Mouse (Mus musculus) forebrain, embryonic 10.5 days (tissue): ENCODE results near the gene Rnf214. TPM values are rescaled to one million over a fixed set of nuclear protein-coding genes. Genes with fewer than 3 reads are reported as not detected.
A peak's percentile ranks its signal among the peaks of the same experiment; 100 is the strongest.

Source experiments
- DNase-seq: peaks from one replicate; pipeline ENCODE4 v3.0.0-alpha.2; 2017; ENCODE audit warnings: low spot score; ENCODE audit errors: extremely low spot score
- H3K27ac ChIP-seq: fragments of 300-500 bp; sonication (generic); 2 replicates; pipeline ENCODE4 v1.5.1; 2016; ENCODE audit warnings: mild to moderate bottlenecking
- H3K27me3 ChIP-seq: fragments of 300-500 bp; sonication (generic); 2 replicates; pipeline ENCODE4 v1.6.1; 2016; ENCODE audit warnings: mild to moderate bottlenecking; ENCODE audit not compliant: poor library complexity, severe bottlenecking
- H3K36me3 ChIP-seq: fragments of 300-500 bp; sonication (generic); replicated peaks from 2 replicates; pipeline ENCODE4 v1.6.1; 2016; ENCODE audit warnings: mild to moderate bottlenecking, moderate library complexity
- H3K4me1 ChIP-seq: fragments of 300-500 bp; sonication (generic); 2 replicates; pipeline ENCODE4 v1.6.1; 2016
- H3K4me3 ChIP-seq: fragments of 300-500 bp; sonication (generic); 2 replicates; pipeline ENCODE4 v1.5.1; 2016; ENCODE audit warnings: mild to moderate bottlenecking, moderate library complexity
- H3K9me3 ChIP-seq: fragments of 300-500 bp; sonication (generic); 2 replicates; pipeline ENCODE4 v1.6.1; 2016; ENCODE audit warnings: mild to moderate bottlenecking, moderate library complexity
- WGBS: fragments of 180-500 bp; shearing (Covaris S2); methylation state at CpG from one replicate; pipeline ENCODE4 v1.1.7; 2016; 5-methylcytosine and 5-hydroxymethylcytosine counted together
- polyA plus RNA-seq: library from polyadenylated mRNA; unstranded; fragments of >200 nt; fragmentation: Nextera tagmentation; extraction: Ambion mirVana; gene quantifications from 2 replicates; pipeline ENCODE4 v1.2.1, GENCODE M21; 2016

The Rnf214 gene
- polyA plus RNA-seq: 57.9 and 65.5 TPM in 2 replicates

DNA sequence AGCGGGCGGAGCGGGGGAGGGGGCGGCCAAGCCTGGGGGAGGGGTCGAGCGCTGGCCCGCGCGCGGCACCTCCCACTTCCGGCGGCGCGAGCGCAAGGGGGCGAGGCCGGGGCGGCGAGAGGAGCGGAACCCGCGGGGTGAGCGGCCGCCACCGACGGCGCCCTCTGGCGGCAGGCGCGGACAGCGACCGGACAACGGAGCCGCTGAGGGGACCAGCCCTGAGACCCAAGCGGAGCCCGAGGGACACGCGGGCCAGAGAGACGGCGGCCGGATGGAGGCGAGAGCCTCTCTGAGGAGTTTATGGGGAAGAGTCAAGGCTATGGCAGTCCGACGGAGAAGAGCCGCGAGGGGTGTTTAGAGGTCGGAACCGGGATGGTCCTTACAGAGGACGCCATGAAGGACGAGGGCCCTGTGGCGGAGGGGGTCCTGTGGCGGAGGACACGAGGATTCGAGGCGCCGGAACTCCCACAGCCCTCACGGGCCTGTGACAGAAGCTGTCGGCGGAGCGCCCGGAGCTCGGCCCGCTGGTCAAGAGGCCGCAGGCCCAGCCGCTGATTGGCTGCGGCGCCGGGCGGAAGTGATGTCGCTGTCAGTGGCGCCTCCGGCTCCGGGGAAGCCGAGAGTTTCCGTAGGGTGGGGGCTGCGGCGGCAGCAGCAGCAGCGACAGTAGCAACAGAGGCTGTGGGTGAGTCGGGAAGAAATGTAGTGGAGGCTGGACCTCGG, at the start of gene Rnf214, which contains the start of gene Pcsk7:
TSS of gene Rnf214 (minus strand) at position 557 of the 723 bp plus-strand sequence.
TSS of gene Pcsk7 (plus strand) at position 143 of the 723 bp plus-strand sequence.
- peaks cover 51% of the 10 kb centered on the region for H3K36me3 ChIP-seq
- no peaks in the 10 kb centered on the region for H3K27me3 ChIP-seq
- under 1% methylated on average over 75 of the region's 80 CpGs for WGBS
- H3K27ac ChIP-seq: peak within 1 kb of the TSS; percentile 98
- H3K4me1 ChIP-seq: peaks cover 24% of the 10 kb centered on the region
- peak; percentile 86 for DNase-seq
- peak within 1 kb of the TSS; percentile 95 for H3K4me3 ChIP-seq
- H3K9me3 ChIP-seq: no peaks in the 10 kb centered on the region

- peak; percentile 82 for DNase-seq
- H3K27ac ChIP-seq: peak within 1 kb of the TSS; percentile 90
- under 1% methylated on average over 48 of the region's 48 CpGs for WGBS
- no peaks in the 10 kb centered on the region for H3K9me3 ChIP-seq
- H3K4me1 ChIP-seq: peaks cover 47% of the 10 kb centered on the region
- peaks cover 22% of the 10 kb centered on the region for H3K36me3 ChIP-seq
- H3K27me3 ChIP-seq: no peaks in the 10 kb centered on the region
- H3K4me3 ChIP-seq: peak within 1 kb of the TSS; percentile 71
These were observed 48.6 kb upstream of the Rnf214 start, which contains the start of gene Sidt2 for GRCm38 (mm10) chr9:45955107-45955963. Gene Sidt2 (minus strand): TSS chr9:45955258.

DNA sequence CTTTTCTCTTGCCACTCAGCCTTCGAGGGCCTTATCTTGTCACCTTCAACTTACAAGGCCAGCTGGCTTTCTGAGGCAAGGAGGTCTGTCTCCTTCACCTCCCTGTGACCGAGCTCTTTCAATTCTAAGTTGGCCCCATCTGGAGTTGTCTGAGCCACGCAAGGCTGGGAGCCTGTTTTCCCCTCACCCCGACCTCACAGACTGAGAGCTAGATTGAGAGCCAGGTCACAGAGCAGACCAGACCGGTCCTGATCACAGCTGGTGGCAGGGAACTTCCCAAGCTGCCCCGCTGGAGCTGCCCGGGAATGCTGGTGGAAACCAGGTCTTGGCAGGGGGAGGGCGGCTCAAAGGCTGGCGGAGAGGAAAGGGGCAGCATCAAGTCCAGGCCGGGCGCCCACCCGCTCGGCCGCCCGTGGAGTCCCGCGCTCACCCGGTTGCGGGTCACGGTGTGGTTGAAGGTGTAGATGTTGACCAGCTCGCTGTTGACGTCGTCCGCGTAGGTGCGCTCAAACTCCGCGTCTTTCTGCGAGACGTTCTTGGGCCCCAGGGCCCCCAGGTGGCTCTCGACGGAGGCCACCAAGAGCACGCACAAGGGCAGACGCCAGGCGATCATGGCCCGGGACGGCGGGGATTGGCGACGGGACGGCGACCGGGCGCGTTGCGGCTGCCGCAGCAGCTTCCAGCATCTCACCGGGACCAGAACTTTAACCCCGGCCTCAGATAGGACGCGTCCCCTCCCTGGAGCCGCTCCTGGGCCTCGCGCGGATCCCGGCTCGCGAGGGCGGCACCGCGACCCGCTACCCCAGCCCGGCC, 47.8 kb upstream of the Rnf214 start:
- under 1% methylated on average over 63 of the region's 63 CpGs for WGBS
- H3K27me3 ChIP-seq: no peaks in the 10 kb centered on the region
- H3K36me3 ChIP-seq: peaks cover 22% of the 10 kb centered on the region
- DNase-seq: peak; percentile 51
- H3K9me3 ChIP-seq: no peaks in the 10 kb centered on the region
- peak overlapping the region; percentile 90 for H3K27ac ChIP-seq
- peak overlapping the region; percentile 71 for H3K4me3 ChIP-seq
- H3K4me1 ChIP-seq: peaks cover 47% of the 10 kb centered on the region

GRCm38 (mm10) chr9:45953511-45954293, 47.0 kb upstream of the Rnf214 start:
- Histone ChIP-seq H3K4me3 (peak overlapping the region; percentile 71), H3K4me1 (peaks cover 44% of the 10 kb centered on the region), H3K36me3 (peaks cover 29% of the 10 kb centered on the region), H3K27ac (peak overlapping the region; percentile 90), H3K27me3 (no peaks in the 10 kb centered on the region), H3K9me3 (no peaks in the 10 kb centered on the region)
- WGBS: 70% methylated on average over 13 of the region's 13 CpGs
- DNase-seq: no peak

DNA sequence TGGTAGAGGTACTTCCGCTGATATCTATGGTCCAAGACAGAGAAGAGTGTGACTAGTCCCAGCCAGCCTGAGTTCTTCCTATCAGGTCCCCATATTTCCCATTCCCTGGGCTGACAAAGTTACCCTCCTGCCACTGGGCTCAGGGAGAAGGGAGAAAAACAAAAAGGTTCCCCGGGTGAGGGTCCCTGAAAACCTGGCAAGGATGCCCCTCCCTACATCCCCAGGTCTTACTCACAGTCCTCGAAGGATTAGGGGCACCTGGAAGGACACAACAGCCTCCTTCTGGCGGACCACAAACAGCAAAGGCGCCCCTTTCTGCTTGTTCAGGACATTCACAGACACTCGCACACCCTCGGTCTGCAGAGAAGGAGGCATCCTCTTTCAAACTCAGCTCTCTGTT, 46.2 kb upstream of the Rnf214 start:
- H3K27ac ChIP-seq: no peak overlapping the region
- no peaks in the 10 kb centered on the region for H3K27me3 ChIP-seq
- no peaks in the 10 kb centered on the region for H3K9me3 ChIP-seq
- peaks cover 36% of the 10 kb centered on the region for H3K36me3 ChIP-seq
- peak overlapping the region; percentile 71; the same call in 1 of the 2 replicates for H3K4me3 ChIP-seq
- peaks cover 43% of the 10 kb centered on the region for H3K4me1 ChIP-seq
- WGBS: 85% methylated on average over 7 of the region's 7 CpGs
- DNase-seq: no peak

- no peak overlapping the region for H3K27ac ChIP-seq
- peaks cover 37% of the 10 kb centered on the region for H3K4me1 ChIP-seq
- 92% methylated on average over 4 of the region's 4 CpGs for WGBS
- no peak overlapping the region for H3K4me3 ChIP-seq
- no peak for DNase-seq
- H3K9me3 ChIP-seq: no peaks in the 10 kb centered on the region
- no peaks in the 10 kb centered on the region for H3K27me3 ChIP-seq
- peaks cover 44% of the 10 kb centered on the region for H3K36me3 ChIP-seq
These were observed 45.3 kb upstream of the Rnf214 start for GRCm38 (mm10) chr9:45952057-45952456.

- no peak overlapping the region for H3K4me3 ChIP-seq
- 87% methylated on average over 10 of the region's 10 CpGs for WGBS
These were observed 40.1 kb upstream of the Rnf214 start for GRCm38 (mm10) chr9:45946872-45947183.

DNA sequence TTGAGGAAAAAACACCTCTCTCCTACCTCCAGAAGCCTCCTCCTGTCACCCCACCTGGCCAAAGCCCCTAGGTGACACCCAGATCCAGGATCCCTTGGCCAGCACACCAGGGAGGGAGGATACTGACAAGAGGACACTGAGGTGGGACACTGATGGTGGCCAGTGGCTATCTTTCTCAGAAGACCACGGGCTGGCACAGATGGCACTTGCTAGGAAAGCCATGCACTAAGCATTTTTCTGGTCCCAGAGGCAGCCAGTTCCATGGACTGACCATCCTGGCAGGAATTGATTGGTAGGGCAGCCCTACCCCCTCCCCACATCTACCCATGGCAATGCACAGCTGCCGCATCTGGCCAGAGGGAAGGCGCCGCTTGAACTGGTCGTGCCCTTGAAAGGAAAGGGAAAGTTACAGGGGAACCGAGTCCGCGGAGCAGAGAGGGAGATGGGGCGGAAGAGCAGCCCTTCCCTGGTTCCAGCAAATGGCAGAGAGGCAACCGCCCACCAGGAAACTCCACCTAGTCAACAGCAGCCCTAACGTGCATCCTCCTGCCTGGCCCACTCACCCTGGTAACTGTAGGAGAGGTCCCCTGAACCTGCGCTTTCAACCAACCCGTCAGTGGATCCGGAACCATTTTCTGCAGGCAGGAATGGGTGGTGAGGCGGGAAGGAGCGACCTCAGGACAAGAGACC, 39.6 kb upstream of the Rnf214 start:
- WGBS: 91% methylated on average over 16 of the region's 16 CpGs
- no peaks in the 10 kb centered on the region for H3K9me3 ChIP-seq
- peaks cover 90% of the 10 kb centered on the region for H3K36me3 ChIP-seq
- DNase-seq: no peak
- peaks cover 4% of the 10 kb centered on the region; the same call in 1 of the 2 replicates for H3K4me1 ChIP-seq
- no peak overlapping the region for H3K4me3 ChIP-seq
- no peak overlapping the region for H3K27ac ChIP-seq
- H3K27me3 ChIP-seq: no peaks in the 10 kb centered on the region

More at GRCm38 (mm10) chr9:45946872-45947183, 40.1 kb upstream of the Rnf214 start:
- Histone ChIP-seq H3K27ac (no peak overlapping the region), H3K27me3 (no peaks in the 10 kb centered on the region), H3K36me3 (peaks cover 89% of the 10 kb centered on the region), H3K4me1 (no peaks in the 10 kb centered on the region), H3K9me3 (no peaks in the 10 kb centered on the region)
- DNase-seq: no peak

GRCm38 (mm10) chr9:45945721-45946120, 39.0 kb upstream of the Rnf214 start:
- 96% methylated on average over 13 of the region's 13 CpGs for WGBS
- Histone ChIP-seq H3K4me3 (no peak overlapping the region), H3K4me1 (peaks cover 5% of the 10 kb centered on the region; the same call in 1 of the 2 replicates), H3K36me3 (peaks cover 96% of the 10 kb centered on the region), H3K9me3 (no peaks in the 10 kb centered on the region), H3K27ac (no peak overlapping the region), H3K27me3 (no peaks in the 10 kb centered on the region)
- no peak for DNase-seq

GRCm38 (mm10) chr9:45944506-45945400, 38.0 kb upstream of the Rnf214 start:
- H3K36me3 ChIP-seq: peaks cover 92% of the 10 kb centered on the region
- H3K4me3 ChIP-seq: no peak overlapping the region
- peaks cover 5% of the 10 kb centered on the region; the same call in 1 of the 2 replicates for H3K4me1 ChIP-seq
- H3K27me3 ChIP-seq: no peaks in the 10 kb centered on the region
- no peak for DNase-seq
- H3K27ac ChIP-seq: no peak overlapping the region
- no peaks in the 10 kb centered on the region for H3K9me3 ChIP-seq
- 90% methylated on average over 13 of the region's 13 CpGs for whole genome bisulfite sequencing
